Comparison of ENCODE assay signal across 8 mouse cellular contexts in genomic region chr12:12420423-12420822, GRCm38 (mm10).
DNase-seq lines count a peak whose midpoint lies in the region; ATAC-seq and TF ChIP-seq lines count a peak whose summit lies in the region.

No protein-coding gene starts in this region.

- H3K4me2 ChIP-seq in heart, embryonic 12.5 days: no peak overlapping the region
- H3K4me2 ChIP-seq in forebrain, embryonic 12.5 days: no peak overlapping the region; the same call in 1 of the 2 replicates
- 0 out of 2 replicates have a peak overlapping the region, but pooled peaks have one; percentile 81 for H3K4me2 ChIP-seq in limb, embryonic 15.5 days

- TF ChIP-seq CTCF in heart, adult 2 months (IDR thresholded peaks at IDR 0.05): no peak

- ATAC-seq in heart, embryonic 12.5 days (ENCODE audit: insufficient number of reproducible peaks, low FRiP score): 0 out of 2 replicates have a peak, but pooled peaks have one; percentile 4
- peak; percentile 30 for ATAC-seq in forebrain, embryonic 12.5 days (ENCODE audit: low FRiP score)
- no peak for ATAC-seq in limb, embryonic 15.5 days (ENCODE audit: insufficient number of reproducible peaks, low FRiP score, low TSS enrichment, low read depth)
- no peak for ATAC-seq in activated CD4-positive, CD25-positive, alpha-beta regulatory T cell, adult 4 months

- 5% methylated on average over 2 of the region's 2 CpGs for WGBS in heart, embryonic 12.5 days
- WGBS in heart, adult 2 months: 13% methylated on average over 2 of the region's 2 CpGs
- WGBS in forebrain, embryonic 12.5 days: 12% methylated on average over 2 of the region's 2 CpGs
- 0% methylated on average over 2 of the region's 2 CpGs for WGBS in limb, embryonic 15.5 days

- no peak overlapping the region for H3K4me3 ChIP-seq in heart, embryonic 12.5 days
- H3K4me3 ChIP-seq in heart, adult 2 months: no peak overlapping the region
- no peak overlapping the region for H3K4me3 ChIP-seq in forebrain, embryonic 12.5 days (replicated peaks)
- no peak overlapping the region for H3K4me3 ChIP-seq in limb, embryonic 15.5 days

- no peaks in the 10 kb centered on the region for H3K36me3 ChIP-seq in heart, embryonic 12.5 days
- no peaks in the 10 kb centered on the region for H3K36me3 ChIP-seq in heart, adult 2 months (ENCODE audit: control insufficient read depth, insufficient read depth, low read length)
- no peaks in the 10 kb centered on the region for H3K36me3 ChIP-seq in forebrain, embryonic 12.5 days (replicated peaks)
- H3K36me3 ChIP-seq in limb, embryonic 15.5 days: no peaks in the 10 kb centered on the region

- intact Hi-C loops in heart, adult 2 months (cut with DNase I): loop anchor here (2.0 kb wide), 1 partner anchor 202 kb away; no protein-coding TSS in a partner anchor

- no peaks in the 10 kb centered on the region for H3K79me2 ChIP-seq in heart, adult 2 months (replicated peaks; ENCODE audit: control insufficient read depth, insufficient read depth, low read length)

- peaks cover 18% of the 10 kb centered on the region for H3K4me1 ChIP-seq in heart, embryonic 12.5 days (replicated peaks)
- H3K4me1 ChIP-seq in heart, adult 2 months (ENCODE audit: control insufficient read depth, insufficient read depth, low read length): no peaks in the 10 kb centered on the region
- peaks cover 10% of the 10 kb centered on the region; the same call in 1 of the 2 replicates for H3K4me1 ChIP-seq in forebrain, embryonic 12.5 days
- peaks cover 10% of the 10 kb centered on the region for H3K4me1 ChIP-seq in limb, embryonic 15.5 days

- DNase-seq in heart, adult 2 months: no peak
- DNase-seq in 3T3-L1 (ENCODE audit: low read depth, low spot score): peak; percentile 6
- no peak for DNase-seq in adrenal gland, postnatal 36 days
- no peak for DNase-seq in right cerebral cortex, adult 2 months (ENCODE audit: low spot score in 2 of 2)

- no peak overlapping the region for H3K27ac ChIP-seq in heart, embryonic 12.5 days (ENCODE audit: poor library complexity, severe bottlenecking)
- H3K27ac ChIP-seq in heart, adult 2 months: no peak overlapping the region
- no peak overlapping the region for H3K27ac ChIP-seq in forebrain, embryonic 12.5 days
- no peak overlapping the region for H3K27ac ChIP-seq in limb, embryonic 15.5 days

- no peaks in the 10 kb centered on the region for H3K9me3 ChIP-seq in heart, embryonic 12.5 days (replicated peaks)
- H3K9me3 ChIP-seq in forebrain, embryonic 12.5 days: no peaks in the 10 kb centered on the region
- H3K9me3 ChIP-seq in limb, embryonic 15.5 days: no peaks in the 10 kb centered on the region

- no peak for TF ChIP-seq EP300 in heart, adult 2 months (IDR thresholded peaks at IDR 0.05; ENCODE audit: insufficient read depth, low read depth, low read length)

- H3K27me3 ChIP-seq in heart, embryonic 12.5 days (replicated peaks): no peaks in the 10 kb centered on the region
- no peaks in the 10 kb centered on the region for H3K27me3 ChIP-seq in heart, adult 2 months (ENCODE audit: control insufficient read depth, insufficient read depth, low read length)
- H3K27me3 ChIP-seq in forebrain, embryonic 12.5 days: no peaks in the 10 kb centered on the region
- 0 out of 2 replicates have a peak, but pooled peaks cover 11% of the 10 kb centered on the region for H3K27me3 ChIP-seq in limb, embryonic 15.5 days

- no peak for TF ChIP-seq POLR2A in heart, adult 2 months (IDR thresholded peaks at IDR 0.05; ENCODE audit: insufficient read depth, low read depth, low read length)

- no peak overlapping the region for H3K9ac ChIP-seq in heart, embryonic 12.5 days
- H3K9ac ChIP-seq in heart, adult 2 months (ENCODE audit: low read depth, low read length): no peak overlapping the region
- 0 out of 2 replicates have a peak overlapping the region, but pooled peaks have one; percentile 57 for H3K9ac ChIP-seq in forebrain, embryonic 12.5 days
- H3K9ac ChIP-seq in limb, embryonic 15.5 days: no peak overlapping the region

Comparison
In these comparisons a context has a peak if more than half of its experiments do, and no peak if none do; other contexts are left out.
1. ATAC-seq: peak in heart, embryonic 12.5 days (single experiment) and forebrain, embryonic 12.5 days (single experiment); none in limb, embryonic 15.5 days (single experiment) and activated CD4-positive, CD25-positive, alpha-beta regulatory T cell, adult 4 months (single experiment).